Mouse (Mus musculus) intestine, embryonic 14.5 days (tissue): Measurements from ENCODE around the gene Vapa. TPM values are rescaled to one million over a fixed set of nuclear protein-coding genes. Genes with fewer than 3 reads are reported as not detected.
A peak's percentile ranks its signal among the peaks of the same experiment; 100 is the strongest.

ENCODE experiments used
- ATAC-seq: fragments of 200-750 bp; cut with Nextera tagmentation; replicated peaks from 2 replicates; pipeline ENCODE4 v1.8.0; 2017; ENCODE audit warnings: low read depth, moderate number of reproducible peaks, moderate TSS enrichment, moderate library complexity; ENCODE audit not compliant: low FRiP score, low TSS enrichment
- DNase-seq: peaks from one replicate; pipeline ENCODE4 v3.0.0-alpha.2; 2018; ENCODE audit warnings: low spot score
- H3K27ac ChIP-seq: fragments of 300-500 bp; sonication (generic); 2 replicates; pipeline ENCODE4 v1.5.1; 2014; ENCODE audit warnings: low read depth, mild to moderate bottlenecking, control low read depth
- H3K27me3 ChIP-seq: fragments of 300-500 bp; sonication (generic); replicated peaks from 2 replicates; pipeline ENCODE4 v1.6.1; 2014; ENCODE audit warnings: low read length, control low read depth; ENCODE audit not compliant: control insufficient read depth, insufficient read depth
- H3K36me3 ChIP-seq: fragments of 300-500 bp; sonication (generic); 2 replicates; pipeline ENCODE4 v1.6.1; 2014; ENCODE audit warnings: low read length, control low read depth; ENCODE audit not compliant: control insufficient read depth, insufficient read depth
- H3K4me1 ChIP-seq: fragments of 300-500 bp; sonication (generic); replicated peaks from 2 replicates; pipeline ENCODE4 v1.6.1; 2014; ENCODE audit warnings: low read length, control low read depth, mixed read lengths; ENCODE audit not compliant: control insufficient read depth, insufficient read depth
- H3K4me2 ChIP-seq: fragments of 300-500 bp; sonication (generic); 2 replicates; pipeline ENCODE4 v1.6.1; 2014; ENCODE audit warnings: low read length
- H3K4me3 ChIP-seq: fragments of 300-500 bp; sonication (generic); 2 replicates; pipeline ENCODE4 v1.5.1; 2014; ENCODE audit warnings: low read depth, low read length, control low read depth, mixed read lengths
- H3K9ac ChIP-seq: fragments of 300-500 bp; sonication (generic); 2 replicates; pipeline ENCODE4 v1.6.1; 2014; ENCODE audit warnings: mild to moderate bottlenecking, low read length
- H3K9me3 ChIP-seq: fragments of 300-500 bp; sonication (generic); 2 replicates; pipeline ENCODE4 v1.6.1; 2016; ENCODE audit warnings: low read length, control low read depth; ENCODE audit not compliant: control insufficient read depth
- WGBS: fragments of 180-500 bp; shearing (Covaris S2); extraction: QIAGEN DNeasy Blood & Tissue Kit; methylation state at CpG from one replicate; pipeline ENCODE4 v1.1.7; 2014; 5-methylcytosine and 5-hydroxymethylcytosine counted together
- polyA plus RNA-seq: library from polyadenylated mRNA; unstranded; fragments of >200 nt; fragmentation: Nextera tagmentation; extraction: Ambion mirVana; gene quantifications from 2 replicates; pipeline ENCODE4 v1.2.1, GENCODE M21; 2014

Vapa gene
- 186 and 200 TPM in 2 replicates for polyA plus RNA-seq

- Histone ChIP-seq H3K27ac (peak within 1 kb of the TSS; percentile 99), H3K36me3 (peaks cover 3% of the 10 kb centered on the region; the same call in 1 of the 2 replicates), H3K9me3 (no peaks in the 10 kb centered on the region), H3K4me3 (peak within 1 kb of the TSS; percentile 95), H3K27me3 (no peaks in the 10 kb centered on the region), H3K4me1 (peaks cover 21% of the 10 kb centered on the region), H3K4me2 (peak within 1 kb of the TSS; percentile 80), H3K9ac (peak within 1 kb of the TSS; percentile 95)
- WGBS = under 1% methylated on average over 78 of the region's 85 CpGs
- ATAC-seq (peak; percentile 91), DNase-seq (peak; percentile 98)
Measured at GRCm38 (mm10) chr17:65613463-65614412, at the start of gene Vapa. TSS of gene Vapa (minus strand) at chr17:65613555.

- H3K27me3 ChIP-seq = no peaks in the 10 kb centered on the region
Measured at GRCm38 (mm10) chr17:65662662-65663061, 49.3 kb upstream of the Vapa start.

GRCm38 (mm10) chr17:65658416-65658815, 45.1 kb upstream of the Vapa start:
- Histone ChIP-seq H3K4me1 (no peaks in the 10 kb centered on the region), H3K4me3 (no peak overlapping the region), H3K9ac (no peak overlapping the region), H3K27ac (no peak overlapping the region), H3K27me3 (no peaks in the 10 kb centered on the region), H3K4me2 (no peak overlapping the region), H3K36me3 (no peaks in the 10 kb centered on the region), H3K9me3 (no peaks in the 10 kb centered on the region)
- no peak for ATAC-seq
- DNase-seq = no peak
- WGBS = 71% methylated on average over 2 of the region's 2 CpGs

More at GRCm38 (mm10) chr17:65662662-65663061, 49.3 kb upstream of the Vapa start:
- no peak overlapping the region for H3K4me3 ChIP-seq
- no peaks in the 10 kb centered on the region for H3K9me3 ChIP-seq
- no peaks in the 10 kb centered on the region for H3K4me1 ChIP-seq
- 77% methylated on average over 3 of the region's 3 CpGs for WGBS
- H3K9ac ChIP-seq = no peak overlapping the region
- no peak for DNase-seq
- H3K4me2 ChIP-seq = no peak overlapping the region
- no peaks in the 10 kb centered on the region for H3K36me3 ChIP-seq
- no peak overlapping the region for H3K27ac ChIP-seq
- ATAC-seq = no peak

GRCm38 (mm10) chr17:65657958-65658357, 44.6 kb upstream of the Vapa start:
- DNase-seq (no peak), ATAC-seq (no peak)
- 91% methylated on average over 9 of the region's 9 CpGs for WGBS
- H3K4me2 ChIP-seq = no peak overlapping the region
- H3K4me1 ChIP-seq = no peaks in the 10 kb centered on the region
- H3K27ac ChIP-seq = no peak overlapping the region
- no peak overlapping the region for H3K4me3 ChIP-seq
- H3K9me3 ChIP-seq = no peaks in the 10 kb centered on the region
- no peaks in the 10 kb centered on the region for H3K27me3 ChIP-seq
- no peak overlapping the region for H3K9ac ChIP-seq
- no peaks in the 10 kb centered on the region for H3K36me3 ChIP-seq

- H3K36me3 ChIP-seq = no peaks in the 10 kb centered on the region
- H3K9me3 ChIP-seq = no peaks in the 10 kb centered on the region
- no peaks in the 10 kb centered on the region for H3K4me1 ChIP-seq
- DNase-seq = no peak
- no peak overlapping the region for H3K4me3 ChIP-seq
- H3K9ac ChIP-seq = no peak overlapping the region
- no peak for ATAC-seq
- WGBS = 92% methylated on average over 6 of the region's 6 CpGs
- H3K27ac ChIP-seq = no peak overlapping the region
- no peak overlapping the region for H3K4me2 ChIP-seq
- H3K27me3 ChIP-seq = no peaks in the 10 kb centered on the region
Measured at GRCm38 (mm10) chr17:65656731-65657130, 43.4 kb upstream of the Vapa start.

GRCm38 (mm10) chr17:65656076-65656475, 42.7 kb upstream of the Vapa start:
- WGBS = 85% methylated on average over 8 of the region's 8 CpGs
- Histone ChIP-seq H3K4me3 (no peak overlapping the region), H3K4me1 (no peaks in the 10 kb centered on the region), H3K9ac (no peak overlapping the region), H3K4me2 (no peak overlapping the region), H3K27me3 (no peaks in the 10 kb centered on the region), H3K27ac (no peak overlapping the region), H3K9me3 (no peaks in the 10 kb centered on the region), H3K36me3 (no peaks in the 10 kb centered on the region)
- ATAC-seq = no peak
- no peak for DNase-seq

- Histone ChIP-seq H3K36me3 (no peaks in the 10 kb centered on the region), H3K4me3 (no peak overlapping the region), H3K27ac (no peak overlapping the region), H3K4me1 (no peaks in the 10 kb centered on the region), H3K9me3 (no peaks in the 10 kb centered on the region), H3K4me2 (no peak overlapping the region), H3K27me3 (no peaks in the 10 kb centered on the region), H3K9ac (no peak overlapping the region)
- no peak for ATAC-seq
- WGBS = 74% methylated on average over 4 of the region's 4 CpGs
- no peak for DNase-seq
Measured at GRCm38 (mm10) chr17:65655608-65656007, 42.3 kb upstream of the Vapa start.

GRCm38 (mm10) chr17:65650598-65650997, 37.2 kb upstream of the Vapa start:
- no peak overlapping the region for H3K27ac ChIP-seq
- WGBS = 87% methylated on average over 6 of the region's 6 CpGs
- DNase-seq (no peak), ATAC-seq (no peak)
- no peak overlapping the region for H3K9ac ChIP-seq
- no peaks in the 10 kb centered on the region for H3K27me3 ChIP-seq
- no peaks in the 10 kb centered on the region for H3K4me1 ChIP-seq
- H3K4me2 ChIP-seq = no peak overlapping the region
- H3K9me3 ChIP-seq = no peaks in the 10 kb centered on the region
- H3K36me3 ChIP-seq = no peaks in the 10 kb centered on the region
- H3K4me3 ChIP-seq = no peak overlapping the region

- H3K27me3 ChIP-seq = no peaks in the 10 kb centered on the region
- no peak for DNase-seq
- H3K4me3 ChIP-seq = no peak overlapping the region
- no peaks in the 10 kb centered on the region for H3K36me3 ChIP-seq
- no peaks in the 10 kb centered on the region for H3K9me3 ChIP-seq
- no peaks in the 10 kb centered on the region for H3K4me1 ChIP-seq
- no peak overlapping the region for H3K9ac ChIP-seq
- no peak for ATAC-seq
- H3K4me2 ChIP-seq = no peak overlapping the region
- 82% methylated on average over 2 of the region's 2 CpGs for WGBS
- no peak overlapping the region for H3K27ac ChIP-seq
Measured at GRCm38 (mm10) chr17:65649175-65649493, 35.8 kb upstream of the Vapa start.
